Mouse (Mus musculus) intestine, embryonic 14.5 days (tissue): ENCODE measurements around the gene Atxn7l3. TPM values are rescaled to one million over a fixed set of nuclear protein-coding genes. Genes with fewer than 3 reads are reported as not detected.
A peak's percentile ranks its signal among the peaks of the same experiment; 100 is the strongest.

ENCODE experiments used
- ATAC-seq: fragments of 200-750 bp; cut with Nextera tagmentation; replicated peaks from 2 replicates; pipeline ENCODE4 v1.8.0; 2017; ENCODE audit warnings: low read depth, moderate number of reproducible peaks, moderate TSS enrichment, moderate library complexity; ENCODE audit not compliant: low FRiP score, low TSS enrichment
- DNase-seq: peaks from one replicate; pipeline ENCODE4 v3.0.0-alpha.2; 2018; ENCODE audit warnings: low spot score
- H3K27ac ChIP-seq: fragments of 300-500 bp; sonication (generic); 2 replicates; pipeline ENCODE4 v1.5.1; 2014; ENCODE audit warnings: low read depth, mild to moderate bottlenecking, control low read depth
- H3K27me3 ChIP-seq: fragments of 300-500 bp; sonication (generic); replicated peaks from 2 replicates; pipeline ENCODE4 v1.6.1; 2014; ENCODE audit warnings: low read length, control low read depth; ENCODE audit not compliant: control insufficient read depth, insufficient read depth
- H3K36me3 ChIP-seq: fragments of 300-500 bp; sonication (generic); 2 replicates; pipeline ENCODE4 v1.6.1; 2014; ENCODE audit warnings: low read length, control low read depth; ENCODE audit not compliant: control insufficient read depth, insufficient read depth
- H3K4me1 ChIP-seq: fragments of 300-500 bp; sonication (generic); replicated peaks from 2 replicates; pipeline ENCODE4 v1.6.1; 2014; ENCODE audit warnings: low read length, control low read depth, mixed read lengths; ENCODE audit not compliant: control insufficient read depth, insufficient read depth
- H3K4me2 ChIP-seq: fragments of 300-500 bp; sonication (generic); 2 replicates; pipeline ENCODE4 v1.6.1; 2014; ENCODE audit warnings: low read length
- H3K4me3 ChIP-seq: fragments of 300-500 bp; sonication (generic); 2 replicates; pipeline ENCODE4 v1.5.1; 2014; ENCODE audit warnings: low read depth, low read length, control low read depth, mixed read lengths
- H3K9ac ChIP-seq: fragments of 300-500 bp; sonication (generic); 2 replicates; pipeline ENCODE4 v1.6.1; 2014; ENCODE audit warnings: mild to moderate bottlenecking, low read length
- H3K9me3 ChIP-seq: fragments of 300-500 bp; sonication (generic); 2 replicates; pipeline ENCODE4 v1.6.1; 2016; ENCODE audit warnings: low read length, control low read depth; ENCODE audit not compliant: control insufficient read depth
- WGBS: fragments of 180-500 bp; shearing (Covaris S2); extraction: QIAGEN DNeasy Blood & Tissue Kit; methylation state at CpG from one replicate; pipeline ENCODE4 v1.1.7; 2014; 5-methylcytosine and 5-hydroxymethylcytosine counted together
- polyA plus RNA-seq: library from polyadenylated mRNA; unstranded; fragments of >200 nt; fragmentation: Nextera tagmentation; extraction: Ambion mirVana; gene quantifications from 2 replicates; pipeline ENCODE4 v1.2.1, GENCODE M21; 2014

Atxn7l3 gene
- polyA plus RNA-seq, 1 experiment from 2014 or later = 17.5 TPM

GRCm38 (mm10) chr11:102316572-102317297 lies 20.3 kb upstream of the Atxn7l3 start:
- H3K27ac ChIP-seq = peak overlapping the region; percentile 98
- H3K36me3 ChIP-seq = peaks cover 38% of the 10 kb centered on the region
- H3K4me1 ChIP-seq = peaks cover 23% of the 10 kb centered on the region
- H3K9me3 ChIP-seq = no peaks in the 10 kb centered on the region
- peak overlapping the region; percentile 99 for H3K4me3 ChIP-seq
- peak; percentile 92 for DNase-seq
- ATAC-seq = peak; percentile 41; the same call in 1 of the 2 replicates
- H3K9ac ChIP-seq = peak overlapping the region; percentile 99
- WGBS = under 1% methylated on average over 31 of the region's 80 CpGs
- H3K27me3 ChIP-seq = no peaks in the 10 kb centered on the region
- H3K4me2 ChIP-seq = peak overlapping the region; percentile 93

- Histone ChIP-seq H3K4me2 (peak overlapping the region; percentile 93), H3K4me3 (peak overlapping the region; percentile 99), H3K9ac (peak overlapping the region; percentile 99), H3K36me3 (peaks cover 44% of the 10 kb centered on the region), H3K27ac (peak overlapping the region; percentile 98), H3K9me3 (no peaks in the 10 kb centered on the region), H3K27me3 (no peaks in the 10 kb centered on the region), H3K4me1 (peaks cover 24% of the 10 kb centered on the region)
- DNase-seq = no peak
- WGBS = 16% methylated on average over 14 of the region's 14 CpGs
- ATAC-seq = no peak
These were observed 19.5 kb upstream of the Atxn7l3 start for GRCm38 (mm10) chr11:102315690-102316571.

GRCm38 (mm10) chr11:102314321-102314720 lies 17.9 kb upstream of the Atxn7l3 start:
- Histone ChIP-seq H3K4me3 (no peak overlapping the region), H3K27ac (no peak overlapping the region), H3K4me1 (peaks cover 29% of the 10 kb centered on the region), H3K9ac (no peak overlapping the region), H3K36me3 (peaks cover 53% of the 10 kb centered on the region), H3K4me2 (no peak overlapping the region), H3K27me3 (no peaks in the 10 kb centered on the region), H3K9me3 (no peaks in the 10 kb centered on the region)
- 83% methylated on average over 12 of the region's 12 CpGs for WGBS
- no peak for ATAC-seq
- DNase-seq = no peak

DNA sequence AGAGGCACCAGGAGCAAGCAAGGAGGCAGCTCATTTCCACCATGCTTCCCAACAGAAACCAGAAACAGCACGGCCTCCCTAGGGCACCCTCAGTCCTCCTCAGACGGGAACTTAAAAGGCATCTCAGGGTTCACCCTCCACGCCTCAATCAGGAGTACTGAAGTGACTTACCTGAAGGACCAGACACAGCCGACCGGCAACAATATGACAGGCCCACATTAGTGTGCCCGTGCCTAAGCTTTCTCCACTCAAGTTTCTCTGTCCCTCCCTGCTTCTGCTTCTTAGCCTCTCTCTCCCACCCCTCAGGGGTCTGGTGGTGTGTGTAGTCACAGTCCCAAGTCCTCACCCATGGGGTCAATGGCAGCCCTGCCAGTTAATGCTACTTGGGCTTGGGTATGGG lies 16.2 kb upstream of the Atxn7l3 start:
- H3K9me3 ChIP-seq = no peaks in the 10 kb centered on the region
- 92% methylated on average over 6 of the region's 6 CpGs for WGBS
- H3K4me1 ChIP-seq = peaks cover 32% of the 10 kb centered on the region
- H3K4me2 ChIP-seq = no peak overlapping the region
- DNase-seq = no peak
- H3K27ac ChIP-seq = no peak overlapping the region
- no peaks in the 10 kb centered on the region for H3K27me3 ChIP-seq
- no peak for ATAC-seq
- no peak overlapping the region for H3K4me3 ChIP-seq
- peaks cover 64% of the 10 kb centered on the region for H3K36me3 ChIP-seq
- H3K9ac ChIP-seq = no peak overlapping the region

DNA sequence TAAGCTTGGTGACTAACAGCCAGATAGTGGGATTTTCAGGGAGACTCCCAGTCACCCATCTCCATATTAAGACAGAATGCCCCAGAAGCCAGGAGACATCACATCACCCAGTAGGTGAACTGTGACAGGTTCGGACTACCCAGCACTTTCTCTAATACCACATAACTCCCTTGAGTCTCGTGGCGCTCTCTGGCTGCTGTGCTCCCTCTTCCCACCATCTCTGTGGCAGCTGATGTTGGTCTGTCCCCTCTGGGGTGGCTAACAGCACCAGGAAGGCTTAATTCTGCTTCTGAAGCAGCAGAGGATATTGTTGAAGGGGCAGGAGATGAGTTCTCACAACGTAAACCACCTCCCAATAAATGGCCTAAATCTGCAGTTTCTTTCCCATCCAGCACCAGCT lies 15.5 kb upstream of the Atxn7l3 start:
- ATAC-seq (no peak), DNase-seq (no peak)
- Histone ChIP-seq H3K4me1 (peaks cover 32% of the 10 kb centered on the region), H3K4me2 (no peak overlapping the region), H3K27ac (no peak overlapping the region), H3K9ac (no peak overlapping the region), H3K9me3 (no peaks in the 10 kb centered on the region), H3K4me3 (no peak overlapping the region), H3K36me3 (peaks cover 70% of the 10 kb centered on the region), H3K27me3 (no peaks in the 10 kb centered on the region)
- 92% methylated on average over 4 of the region's 4 CpGs for WGBS

DNA sequence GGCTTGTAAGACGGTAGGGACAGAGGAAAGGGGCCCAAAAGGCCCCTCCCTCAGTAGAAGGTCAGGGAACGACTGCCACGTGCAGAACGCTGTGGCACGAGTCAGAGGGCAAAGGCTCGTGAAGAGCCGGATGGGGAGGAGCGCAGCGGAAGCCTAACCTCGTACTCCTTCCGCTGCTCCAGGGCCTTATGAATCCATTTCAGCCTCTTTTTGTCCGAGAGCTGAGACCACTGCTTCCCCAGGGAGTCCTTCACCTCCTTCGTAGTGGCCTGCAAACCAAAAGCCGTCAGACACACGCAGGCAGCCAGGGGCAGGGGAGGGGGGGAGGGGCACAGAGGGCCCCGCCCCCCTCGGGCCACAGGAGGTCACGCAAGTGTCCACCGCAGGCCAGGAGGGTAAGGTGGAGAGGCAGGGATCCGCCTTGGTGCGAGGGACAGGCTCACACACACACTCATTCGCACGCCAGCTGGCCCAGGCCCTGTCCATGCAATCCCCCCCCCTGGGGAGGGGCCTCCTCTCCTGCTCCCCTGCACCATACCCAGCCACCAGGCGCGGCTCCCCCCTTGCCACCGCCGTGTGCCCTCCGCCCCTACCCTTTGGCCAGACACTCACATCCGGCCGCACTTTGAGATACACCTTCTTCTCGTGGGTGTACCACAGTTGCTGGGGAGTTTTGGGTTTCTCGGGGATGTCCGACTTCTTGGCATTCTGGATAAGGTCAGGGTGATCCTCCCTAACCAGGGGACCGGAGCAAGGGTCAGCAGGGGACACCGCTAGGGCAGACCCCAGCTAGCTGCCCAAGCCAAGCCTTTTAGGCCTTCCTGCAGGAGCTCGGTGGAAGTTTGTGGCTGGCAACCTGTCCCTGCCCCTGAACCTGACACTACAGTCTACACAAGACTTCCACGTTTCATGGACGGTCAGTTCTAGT lies 14.6 kb upstream of the Atxn7l3 start:
- DNase-seq (no peak), ATAC-seq (no peak)
- Histone ChIP-seq H3K27me3 (no peaks in the 10 kb centered on the region), H3K9ac (no peak overlapping the region), H3K27ac (no peak overlapping the region), H3K36me3 (peaks cover 80% of the 10 kb centered on the region), H3K4me1 (peaks cover 29% of the 10 kb centered on the region), H3K4me3 (no peak overlapping the region), H3K4me2 (no peak overlapping the region), H3K9me3 (no peaks in the 10 kb centered on the region)
- WGBS = 50% methylated on average over 34 of the region's 38 CpGs

DNA sequence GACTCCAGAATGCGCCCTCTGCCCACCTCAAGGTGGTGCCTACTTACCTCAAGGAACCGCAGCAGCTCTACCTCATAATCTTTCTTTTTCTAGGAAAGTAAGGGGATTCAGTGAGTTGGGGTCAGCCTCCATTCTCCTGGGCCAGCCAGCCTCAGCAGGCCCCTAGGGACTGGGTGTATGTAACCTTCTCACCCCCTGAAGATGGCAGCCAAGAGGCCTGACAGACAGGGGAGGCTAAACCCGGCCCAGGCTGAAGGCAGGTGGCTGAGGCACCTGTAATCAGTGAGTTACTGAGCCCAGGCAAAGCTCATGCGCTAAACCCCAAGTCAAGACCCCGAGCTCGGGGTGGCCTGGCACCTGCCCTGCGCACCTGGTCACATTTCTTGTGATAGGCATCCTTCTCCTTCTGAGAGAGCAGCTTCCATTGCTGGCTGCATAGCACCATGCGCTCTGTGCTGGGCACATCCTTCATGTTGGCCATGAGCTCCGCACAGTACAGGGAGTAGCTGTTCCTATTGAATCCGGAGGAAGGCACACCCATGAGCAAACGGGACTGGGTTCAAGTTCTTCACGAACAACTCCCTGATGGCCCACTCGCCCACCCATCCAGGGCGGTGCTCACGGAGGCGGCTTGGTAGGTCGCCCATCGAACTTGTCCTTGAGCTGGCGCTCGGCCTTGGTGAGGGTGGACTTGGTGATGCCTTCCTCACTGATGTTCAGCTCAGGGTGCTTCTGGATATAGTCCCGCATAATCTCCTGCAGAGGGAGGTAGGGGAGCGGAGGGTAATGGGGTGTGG lies 13.6 kb upstream of the Atxn7l3 start:
- H3K4me1 ChIP-seq = peaks cover 19% of the 10 kb centered on the region
- H3K4me3 ChIP-seq = peak overlapping the region; percentile 34
- H3K36me3 ChIP-seq = peaks cover 82% of the 10 kb centered on the region
- peak overlapping the region; percentile 29; the same call in 1 of the 2 replicates for H3K9ac ChIP-seq
- H3K27ac ChIP-seq = peak overlapping the region; percentile 60
- ATAC-seq (no peak; the same call in 1 of the 2 replicates), DNase-seq (no peak)
- 89% methylated on average over 22 of the region's 22 CpGs for WGBS
- peak overlapping the region; percentile 51 for H3K4me2 ChIP-seq
- no peaks in the 10 kb centered on the region for H3K9me3 ChIP-seq
- H3K27me3 ChIP-seq = no peaks in the 10 kb centered on the region
